Mouse (Mus musculus): ENCODE results near the gene Rpap3.

Gene Rpap3

GRCm38 (mm10) chr15:97646426-97646825, 59.2 kb downstream of the Rpap3 start:
- DNase-seq (ENCODE audit: low spot score) = no peak

DNA sequence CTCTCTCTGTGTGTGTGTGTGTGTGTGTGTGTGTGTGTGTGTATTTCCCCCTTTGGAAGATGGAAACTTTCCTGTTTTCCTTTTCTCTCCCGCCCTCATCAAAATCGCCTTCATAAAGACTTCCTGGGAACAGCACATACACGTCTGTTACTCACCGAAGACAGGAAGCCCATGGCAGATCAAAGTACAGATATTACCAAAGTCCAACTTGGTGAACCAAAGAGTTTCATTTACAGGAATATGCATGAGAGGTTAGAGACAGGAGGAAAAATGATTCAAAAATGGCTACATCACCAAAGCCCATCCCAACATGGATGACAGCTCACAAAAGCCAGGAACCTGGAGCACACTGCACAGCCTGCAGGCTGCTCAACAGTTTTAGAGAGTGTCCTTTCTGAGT, 61.6 kb downstream of the Rpap3 start:
- no peak for DNase-seq (ENCODE audit: low spot score)

All from MN1 (cell line).